Mouse (Mus musculus): Measurements from ENCODE around the gene Gimap5. TPM values are rescaled to one million over a fixed set of nuclear protein-coding genes. Genes with fewer than 3 reads are reported as not detected.

Gene Gimap5
- polyA plus RNA-seq, 1 experiment from 2014 or later, result 1.6 TPM

GRCm38 (mm10) chr6:48718455-48718854 lies 27.5 kb upstream of the Gimap5 start, which contains the start of the genes Gm28053 and Gimap7:
TSS of gene Gm28053 (plus strand) at chr6:48718607.
TSS of gene Gimap7 (plus strand) at chr6:48718621.
- Histone ChIP-seq H3K27me3 (no peaks in the 10 kb centered on the region), H3K9ac (replicated peaks) (no peak within 1 kb of the TSS), H3K4me3 (replicated peaks) (no peak within 1 kb of the TSS), H3K27ac (no peak within 1 kb of the TSS), H3K36me3 (no peaks in the 10 kb centered on the region), H3K9me3 (no peaks in the 10 kb centered on the region), H3K4me2 (no peak within 1 kb of the TSS), H3K4me1 (replicated peaks) (no peaks in the 10 kb centered on the region)
- 49% methylated on average over 2 of the region's 2 CpGs for WGBS
- ATAC-seq (ENCODE audit: insufficient number of reproducible peaks, insufficient read depth, low FRiP score, low TSS enrichment, low read depth), result no peak

DNA sequence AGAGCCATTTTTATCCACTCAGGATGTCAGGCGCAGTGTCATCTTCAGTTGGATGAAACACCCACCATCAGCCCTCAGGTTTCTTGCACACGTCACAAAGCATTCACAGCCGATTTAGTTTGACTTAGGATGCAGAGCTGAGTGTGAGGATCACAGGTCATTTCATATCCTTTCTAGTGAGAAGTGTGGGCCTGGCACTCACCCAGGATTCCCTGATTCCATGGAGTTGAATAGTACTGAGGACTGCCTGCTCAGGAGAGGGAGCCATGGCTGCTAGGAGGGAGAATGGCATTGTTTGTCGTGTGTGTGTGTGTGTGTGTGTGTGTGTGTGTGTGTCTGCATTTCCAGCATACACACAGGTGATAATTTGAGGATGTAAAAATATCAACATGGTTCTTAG lies 25.7 kb upstream of the Gimap5 start:
- peaks cover 2% of the 10 kb centered on the region for H3K4me1 ChIP-seq (replicated peaks)
- no peaks in the 10 kb centered on the region for H3K27me3 ChIP-seq
- H3K36me3 ChIP-seq, result no peaks in the 10 kb centered on the region
- 89% methylated on average over 4 of the region's 4 CpGs for WGBS
- H3K9me3 ChIP-seq, result no peaks in the 10 kb centered on the region
- H3K9ac ChIP-seq (replicated peaks), result no peak overlapping the region
- ATAC-seq (ENCODE audit: insufficient number of reproducible peaks, insufficient read depth, low FRiP score, low TSS enrichment, low read depth), result no peak
- no peak overlapping the region for H3K27ac ChIP-seq
- H3K4me3 ChIP-seq (replicated peaks), result no peak overlapping the region
- no peak overlapping the region for H3K4me2 ChIP-seq

GRCm38 (mm10) chr6:48723468-48723867 lies 22.5 kb upstream of the Gimap5 start:
- WGBS, result 84% methylated on average over 8 of the region's 8 CpGs
- Histone ChIP-seq H3K27ac (no peak overlapping the region), H3K4me3 (replicated peaks) (no peak overlapping the region)

GRCm38 (mm10) chr6:48725476-48725875 lies 20.5 kb upstream of the Gimap5 start:
- 29% methylated on average over 1 of the region's 1 CpGs for WGBS
- ATAC-seq (ENCODE audit: insufficient number of reproducible peaks, insufficient read depth, low FRiP score, low TSS enrichment, low read depth), result peak; percentile 68; the same call in 1 of the 2 replicates
- Histone ChIP-seq H3K27ac (no peak overlapping the region), H3K4me1 (replicated peaks) (peaks cover 10% of the 10 kb centered on the region), H3K9ac (replicated peaks) (no peak overlapping the region), H3K36me3 (no peaks in the 10 kb centered on the region), H3K27me3 (no peaks in the 10 kb centered on the region), H3K4me3 (replicated peaks) (no peak overlapping the region), H3K4me2 (0 out of 2 replicates have a peak overlapping the region, but pooled peaks have one; percentile 4), H3K9me3 (no peaks in the 10 kb centered on the region)

More at GRCm38 (mm10) chr6:48723468-48723867, 22.5 kb upstream of the Gimap5 start:
- no peak overlapping the region for H3K4me2 ChIP-seq
- H3K9me3 ChIP-seq, result no peaks in the 10 kb centered on the region
- peaks cover 10% of the 10 kb centered on the region for H3K4me1 ChIP-seq (replicated peaks)
- no peak overlapping the region for H3K9ac ChIP-seq (replicated peaks)
- no peaks in the 10 kb centered on the region for H3K27me3 ChIP-seq
- no peaks in the 10 kb centered on the region for H3K36me3 ChIP-seq
- ATAC-seq (ENCODE audit: insufficient number of reproducible peaks, insufficient read depth, low FRiP score, low TSS enrichment, low read depth), result no peak

DNA sequence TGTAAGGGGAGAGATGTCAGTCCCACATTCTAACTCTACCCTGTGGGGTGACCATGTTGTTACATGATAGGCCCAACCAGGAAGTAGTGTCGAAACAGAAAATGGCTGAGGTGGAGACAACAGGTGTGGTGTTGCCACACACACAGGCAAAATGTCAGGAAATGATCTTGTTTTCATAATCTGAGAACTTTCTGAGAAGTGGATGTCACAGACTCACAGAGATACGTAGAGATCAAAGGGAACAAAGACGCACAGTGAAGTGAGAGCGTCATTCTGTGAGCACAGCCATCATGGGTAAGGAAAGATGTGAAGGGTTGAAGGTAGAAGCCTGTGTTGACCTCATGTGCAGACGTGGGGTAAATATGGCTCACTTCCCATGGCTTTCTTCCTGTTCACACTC lies 18.2 kb upstream of the Gimap5 start:
- Histone ChIP-seq H3K27me3 (no peaks in the 10 kb centered on the region), H3K4me2 (no peak overlapping the region), H3K27ac (no peak overlapping the region), H3K9me3 (no peaks in the 10 kb centered on the region), H3K4me1 (replicated peaks) (peaks cover 10% of the 10 kb centered on the region), H3K9ac (replicated peaks) (no peak overlapping the region), H3K4me3 (replicated peaks) (no peak overlapping the region), H3K36me3 (no peaks in the 10 kb centered on the region)
- no peak for ATAC-seq (ENCODE audit: insufficient number of reproducible peaks, insufficient read depth, low FRiP score, low TSS enrichment, low read depth)
- WGBS, result 91% methylated on average over 5 of the region's 5 CpGs

GRCm38 (mm10) chr6:48732864-48733304 lies 13.1 kb upstream of the Gimap5 start:
- Histone ChIP-seq H3K9ac (replicated peaks) (no peak overlapping the region), H3K36me3 (no peaks in the 10 kb centered on the region), H3K4me3 (replicated peaks) (no peak overlapping the region), H3K4me2 (no peak overlapping the region), H3K27ac (no peak overlapping the region), H3K9me3 (no peaks in the 10 kb centered on the region), H3K4me1 (replicated peaks) (no peaks in the 10 kb centered on the region), H3K27me3 (no peaks in the 10 kb centered on the region)
- 47% methylated on average over 8 of the region's 8 CpGs for WGBS
- no peak for ATAC-seq (ENCODE audit: insufficient number of reproducible peaks, insufficient read depth, low FRiP score, low TSS enrichment, low read depth)

DNA sequence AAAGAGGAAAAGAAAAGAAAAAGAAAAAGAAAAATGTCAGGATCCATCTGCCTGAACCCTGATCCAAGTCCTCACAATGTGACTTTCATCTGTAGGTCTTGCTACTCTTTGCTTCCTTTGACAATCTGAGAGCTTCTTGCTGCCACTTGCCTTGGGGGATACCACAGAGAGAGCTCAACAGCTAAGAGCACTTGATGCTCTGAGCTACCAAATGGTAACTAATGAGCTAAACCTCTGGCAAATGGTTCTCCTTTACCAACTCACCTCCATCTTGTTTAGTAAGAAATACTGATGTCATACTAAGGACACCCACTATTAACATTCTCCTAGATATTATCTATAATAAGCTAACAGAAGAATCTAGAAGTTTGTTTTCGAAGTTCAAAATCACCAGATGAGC lies 12.3 kb upstream of the Gimap5 start:
- WGBS, result 91% methylated on average over 1 of the region's 1 CpGs
- no peaks in the 10 kb centered on the region for H3K4me1 ChIP-seq (replicated peaks)

DNA sequence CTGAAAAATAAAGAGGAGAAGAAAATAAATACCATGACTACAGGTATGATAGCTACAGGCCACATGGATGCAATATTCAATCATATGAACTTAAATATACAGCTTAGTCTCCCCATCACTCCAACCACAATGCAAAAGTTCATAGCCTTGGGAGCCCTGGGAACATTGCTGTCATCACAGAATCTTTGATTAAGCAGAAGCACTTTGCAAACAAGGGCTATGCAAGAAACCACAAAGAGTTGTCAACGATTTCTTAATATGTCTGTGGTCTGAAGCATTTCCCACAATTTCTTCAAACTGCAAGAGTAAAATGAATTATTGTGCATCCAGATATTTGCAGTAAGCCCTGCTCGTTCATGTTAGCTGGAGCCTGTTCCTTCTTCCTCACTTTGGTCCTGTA lies 8.9 kb upstream of the Gimap5 start:
- H3K4me2 ChIP-seq, result no peak overlapping the region
- no peak for ATAC-seq (ENCODE audit: insufficient number of reproducible peaks, insufficient read depth, low FRiP score, low TSS enrichment, low read depth)
- no peak overlapping the region for H3K4me3 ChIP-seq (replicated peaks)
- H3K27ac ChIP-seq, result no peak overlapping the region
- no peaks in the 10 kb centered on the region for H3K9me3 ChIP-seq
- no peaks in the 10 kb centered on the region for H3K36me3 ChIP-seq
- no peaks in the 10 kb centered on the region for H3K4me1 ChIP-seq (replicated peaks)
- H3K27me3 ChIP-seq, result peaks cover 21% of the 10 kb centered on the region
- 83% methylated on average over 2 of the region's 2 CpGs for WGBS
- no peak overlapping the region for H3K9ac ChIP-seq (replicated peaks)

More for the DNA sequence above, 12.3 kb upstream of the Gimap5 start:
- H3K4me3 ChIP-seq (replicated peaks), result no peak overlapping the region
- no peaks in the 10 kb centered on the region for H3K9me3 ChIP-seq
- no peak overlapping the region for H3K4me2 ChIP-seq
- H3K27me3 ChIP-seq, result no peaks in the 10 kb centered on the region
- H3K27ac ChIP-seq, result no peak overlapping the region
- no peak for ATAC-seq (ENCODE audit: insufficient number of reproducible peaks, insufficient read depth, low FRiP score, low TSS enrichment, low read depth)
- no peaks in the 10 kb centered on the region for H3K36me3 ChIP-seq
- no peak overlapping the region for H3K9ac ChIP-seq (replicated peaks)

DNA sequence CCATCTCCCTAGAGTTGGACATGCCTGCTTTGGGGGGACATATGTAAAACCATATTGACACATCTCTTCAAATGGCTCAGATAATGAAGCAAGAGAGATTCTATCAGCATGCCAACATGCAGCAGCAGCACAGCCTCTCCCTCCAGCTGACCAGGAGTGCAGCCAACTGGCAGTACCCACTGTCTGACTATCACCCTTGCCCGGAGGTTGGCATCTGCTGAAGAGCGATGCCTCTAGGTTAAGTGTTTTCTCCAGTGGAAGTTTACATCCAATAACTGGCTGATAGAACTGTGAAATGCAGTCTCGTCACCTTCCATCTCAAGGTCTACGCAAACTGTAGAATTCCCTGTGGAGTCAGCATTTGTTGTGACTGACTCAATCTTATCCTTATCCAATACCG lies 8.3 kb upstream of the Gimap5 start:
- no peaks in the 10 kb centered on the region for H3K36me3 ChIP-seq
- no peak overlapping the region for H3K4me2 ChIP-seq
- peaks cover 28% of the 10 kb centered on the region for H3K27me3 ChIP-seq
- H3K4me3 ChIP-seq (replicated peaks), result no peak overlapping the region
- H3K9ac ChIP-seq (replicated peaks), result no peak overlapping the region
- peaks cover 4% of the 10 kb centered on the region; the same call in 1 of the 2 replicates for H3K4me1 ChIP-seq (replicated peaks)
- no peaks in the 10 kb centered on the region for H3K9me3 ChIP-seq
- ATAC-seq (ENCODE audit: insufficient number of reproducible peaks, insufficient read depth, low FRiP score, low TSS enrichment, low read depth), result no peak
- H3K27ac ChIP-seq, result no peak overlapping the region
- 88% methylated on average over 5 of the region's 5 CpGs for WGBS

GRCm38 (mm10) chr6:48738961-48739779 lies 6.8 kb upstream of the Gimap5 start, which contains the start of gene Gimap1:
TSS of gene Gimap1 (plus strand) at chr6:48739054.
- Histone ChIP-seq H3K36me3 (no peaks in the 10 kb centered on the region), H3K4me2 (no peak within 1 kb of the TSS), H3K9me3 (no peaks in the 10 kb centered on the region), H3K27ac (no peak within 1 kb of the TSS), H3K4me3 (replicated peaks) (no peak within 1 kb of the TSS), H3K9ac (replicated peaks) (no peak within 1 kb of the TSS), H3K27me3 (peaks cover 42% of the 10 kb centered on the region), H3K4me1 (replicated peaks) (peaks cover 7% of the 10 kb centered on the region; the same call in 1 of the 2 replicates)
- 77% methylated on average over 15 of the region's 15 CpGs for WGBS
- ATAC-seq (ENCODE audit: insufficient number of reproducible peaks, insufficient read depth, low FRiP score, low TSS enrichment, low read depth), result no peak

DNA sequence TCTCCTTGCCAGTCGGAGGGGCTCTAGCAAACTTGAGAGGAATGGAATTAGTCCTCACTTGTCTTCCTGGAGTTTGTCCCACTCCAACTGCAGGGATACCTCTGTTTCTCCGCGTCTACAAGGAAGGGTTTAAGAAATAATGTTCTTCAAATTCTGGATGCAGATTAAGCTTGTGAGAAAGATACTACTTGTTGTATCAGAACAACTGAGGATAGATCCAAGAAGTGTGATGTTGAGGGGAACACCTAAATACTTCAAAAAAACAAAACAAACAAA lies 6.3 kb upstream of the Gimap5 start:
- H3K27me3 ChIP-seq, result peaks cover 44% of the 10 kb centered on the region
- H3K9me3 ChIP-seq, result no peaks in the 10 kb centered on the region
- no peak overlapping the region for H3K4me3 ChIP-seq (replicated peaks)
- 88% methylated on average over 3 of the region's 3 CpGs for WGBS
- no peak for ATAC-seq (ENCODE audit: insufficient number of reproducible peaks, insufficient read depth, low FRiP score, low TSS enrichment, low read depth)
- H3K4me1 ChIP-seq (replicated peaks), result peaks cover 7% of the 10 kb centered on the region; the same call in 1 of the 2 replicates
- no peak overlapping the region for H3K4me2 ChIP-seq
- H3K9ac ChIP-seq (replicated peaks), result no peak overlapping the region
- no peaks in the 10 kb centered on the region for H3K36me3 ChIP-seq
- no peak overlapping the region for H3K27ac ChIP-seq
